Mouse (Mus musculus): ENCODE results near the gene Dnajc8. TPM values are rescaled to one million over a fixed set of nuclear protein-coding genes. Genes with fewer than 3 reads are reported as not detected.

Gene Dnajc8
- polyA plus RNA-seq, 1 experiment from 2014 or later: 228 TPM

DNA sequence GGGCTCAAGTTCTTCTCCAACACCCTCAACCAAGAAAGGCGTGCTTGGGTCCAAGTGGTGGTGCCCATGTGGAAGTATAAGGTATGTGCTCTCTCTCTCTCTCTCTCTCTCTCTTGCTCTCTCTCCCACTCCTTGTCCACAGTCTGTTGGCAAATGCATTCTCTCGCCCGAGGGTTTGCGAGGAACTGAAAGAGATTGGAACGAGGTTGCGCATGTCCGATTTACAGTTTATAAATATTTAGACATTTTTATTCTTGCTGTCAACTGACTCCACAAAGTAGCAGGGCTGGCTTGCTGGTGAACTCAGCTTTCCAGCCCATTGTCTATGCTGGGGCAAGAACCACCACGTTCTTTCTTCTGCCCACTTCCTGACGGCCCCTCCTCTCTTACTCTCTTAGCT is 35.8 kb downstream of the Dnajc8 start:
- no peak overlapping the region for H3K4me3 ChIP-seq (ENCODE audit: low read depth, low read length)
- ATAC-seq (ENCODE audit: low FRiP score): no peak
- H3K4me2 ChIP-seq: no peak overlapping the region
- peaks cover 2% of the 10 kb centered on the region; the same call in 1 of the 2 replicates for H3K9me3 ChIP-seq (ENCODE audit: control insufficient read depth, low read length)
- H3K9ac ChIP-seq (ENCODE audit: low read length): no peak overlapping the region
- H3K36me3 ChIP-seq (ENCODE audit: control insufficient read depth, insufficient read depth, low read length): no peaks in the 10 kb centered on the region
- 85% methylated on average over 9 of the region's 9 CpGs for WGBS
- no peaks in the 10 kb centered on the region for H3K4me1 ChIP-seq (ENCODE audit: control insufficient read depth, insufficient read depth, low read length)
- H3K27me3 ChIP-seq (ENCODE audit: control insufficient read depth, insufficient read depth, low read length): no peaks in the 10 kb centered on the region
- no peak overlapping the region for H3K27ac ChIP-seq (ENCODE audit: low read depth, low read length)
- DNase-seq (ENCODE audit: low spot score, missing footprints): no peak

DNA sequence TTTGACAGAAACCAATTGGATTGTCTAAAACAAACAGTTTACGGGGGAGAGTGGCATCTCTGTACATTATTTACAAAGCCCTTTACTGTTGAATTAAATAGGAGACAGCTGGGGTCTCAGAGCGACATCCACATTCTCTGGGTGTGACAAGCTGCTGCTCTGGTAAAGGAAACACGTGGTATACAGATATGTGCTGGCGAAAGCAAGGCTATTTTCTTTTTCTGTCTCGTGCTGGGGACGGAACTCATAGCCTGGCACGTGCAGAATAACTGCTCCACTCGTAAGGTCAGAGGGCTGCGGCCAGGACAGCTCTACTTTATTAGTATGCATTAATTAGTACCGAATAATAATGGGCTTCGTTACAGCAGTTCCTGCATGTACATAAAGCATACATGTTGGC is 38.0 kb downstream of the Dnajc8 start:
- H3K9ac ChIP-seq (ENCODE audit: low read length): no peak overlapping the region
- no peak overlapping the region for H3K27ac ChIP-seq (ENCODE audit: low read depth, low read length)
- WGBS: 80% methylated on average over 11 of the region's 11 CpGs
- DNase-seq (ENCODE audit: low spot score, missing footprints): no peak
- H3K4me1 ChIP-seq (ENCODE audit: control insufficient read depth, insufficient read depth, low read length): no peaks in the 10 kb centered on the region
- H3K9me3 ChIP-seq (ENCODE audit: control insufficient read depth, low read length): peaks cover 2% of the 10 kb centered on the region; the same call in 1 of the 2 replicates
- H3K4me3 ChIP-seq (ENCODE audit: low read depth, low read length): no peak overlapping the region
- no peak overlapping the region for H3K4me2 ChIP-seq
- no peaks in the 10 kb centered on the region for H3K36me3 ChIP-seq (ENCODE audit: control insufficient read depth, insufficient read depth, low read length)
- no peaks in the 10 kb centered on the region for H3K27me3 ChIP-seq (ENCODE audit: control insufficient read depth, insufficient read depth, low read length)
- ATAC-seq (ENCODE audit: low FRiP score): no peak

DNA sequence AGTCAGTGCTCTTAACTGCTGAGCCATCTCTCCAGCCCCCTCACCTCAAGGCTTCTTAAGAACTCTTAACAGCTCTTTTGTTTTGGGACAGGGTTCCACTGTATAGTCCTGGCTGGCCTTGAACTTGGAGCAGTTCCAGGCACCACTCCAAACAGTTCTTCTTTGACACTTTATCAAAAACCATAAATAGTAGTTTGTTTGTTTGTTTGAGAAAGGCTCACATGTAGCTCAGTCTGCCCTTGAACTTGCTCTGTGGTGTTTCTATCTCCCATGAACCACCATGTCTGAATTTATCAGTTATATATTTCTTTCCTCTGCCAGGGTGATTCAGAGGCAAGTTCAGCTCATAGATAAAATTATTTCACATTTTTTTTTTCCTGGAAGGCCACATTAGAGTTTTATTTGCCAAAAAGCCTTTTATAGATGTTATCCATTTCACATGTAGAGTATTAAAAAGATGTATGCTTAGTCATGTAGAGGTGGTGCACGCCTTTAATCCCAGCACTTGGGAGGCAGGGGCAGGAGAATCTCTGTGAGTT is 39.5 kb downstream of the Dnajc8 start:
- Histone ChIP-seq H3K4me2 (no peak overlapping the region), H3K36me3 (ENCODE audit: control insufficient read depth, insufficient read depth, low read length) (no peaks in the 10 kb centered on the region), H3K27me3 (ENCODE audit: control insufficient read depth, insufficient read depth, low read length) (no peaks in the 10 kb centered on the region), H3K27ac (ENCODE audit: low read depth, low read length) (no peak overlapping the region), H3K9ac (ENCODE audit: low read length) (no peak overlapping the region), H3K4me1 (ENCODE audit: control insufficient read depth, insufficient read depth, low read length) (no peaks in the 10 kb centered on the region), H3K9me3 (ENCODE audit: control insufficient read depth, low read length) (no peaks in the 10 kb centered on the region), H3K4me3 (ENCODE audit: low read depth, low read length) (no peak overlapping the region)
- WGBS: 95% methylated on average over 1 of the region's 1 CpGs
- ATAC-seq (ENCODE audit: low FRiP score) (no peak), DNase-seq (ENCODE audit: low spot score, missing footprints) (no peak)

DNA sequence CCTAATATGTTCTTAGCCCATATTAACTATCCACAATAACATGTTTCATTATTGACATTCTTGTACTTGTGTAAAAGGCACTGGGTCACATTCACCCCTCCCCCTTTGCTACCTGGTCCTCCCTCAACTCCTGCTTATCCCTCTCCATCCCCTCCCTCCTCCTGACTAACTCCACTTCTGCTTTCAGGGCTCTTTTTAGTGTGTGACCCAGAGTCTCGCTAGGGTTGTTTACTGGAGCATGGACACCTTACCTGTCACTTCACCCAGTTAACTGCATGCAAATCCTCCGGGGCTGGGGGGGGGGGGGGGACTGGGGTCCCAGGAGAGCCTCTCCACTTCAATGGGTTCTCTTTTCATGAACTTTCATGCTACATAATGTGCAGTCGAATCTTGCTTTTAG is 48.4 kb downstream of the Dnajc8 start:
- no peaks in the 10 kb centered on the region for H3K4me1 ChIP-seq (ENCODE audit: control insufficient read depth, insufficient read depth, low read length)
- DNase-seq (ENCODE audit: low spot score, missing footprints): no peak
- H3K27me3 ChIP-seq (ENCODE audit: control insufficient read depth, insufficient read depth, low read length): no peaks in the 10 kb centered on the region
- H3K9ac ChIP-seq (ENCODE audit: low read length): no peak overlapping the region
- H3K27ac ChIP-seq (ENCODE audit: low read depth, low read length): no peak overlapping the region
- no peak for ATAC-seq (ENCODE audit: low FRiP score)
- no peak overlapping the region for H3K4me2 ChIP-seq
- no peaks in the 10 kb centered on the region for H3K9me3 ChIP-seq (ENCODE audit: control insufficient read depth, low read length)
- no peaks in the 10 kb centered on the region for H3K36me3 ChIP-seq (ENCODE audit: control insufficient read depth, insufficient read depth, low read length)
- 68% methylated on average over 3 of the region's 3 CpGs for WGBS
- H3K4me3 ChIP-seq (ENCODE audit: low read depth, low read length): no peak overlapping the region

DNA sequence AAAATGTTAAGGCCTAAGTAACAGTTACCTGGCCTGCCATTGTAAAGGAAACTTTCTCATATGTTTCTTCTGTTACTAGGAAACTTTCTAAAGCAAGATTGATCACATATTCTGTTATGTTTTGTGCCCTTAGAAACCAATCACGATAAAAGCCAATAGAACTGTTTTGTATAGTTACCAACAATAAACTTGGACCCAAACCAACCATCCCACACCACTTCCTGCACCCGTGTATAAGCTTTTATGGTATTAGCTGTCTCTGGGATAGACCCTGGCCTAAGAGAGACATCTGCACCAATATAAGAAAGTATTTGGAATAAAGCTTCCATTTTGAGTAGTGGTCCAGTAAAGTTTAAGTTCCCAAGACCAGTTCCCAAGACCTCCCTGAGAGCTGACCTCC is 49.6 kb downstream of the Dnajc8 start:
- DNase-seq (ENCODE audit: low spot score, missing footprints) (no peak), ATAC-seq (ENCODE audit: low FRiP score) (no peak)
- Histone ChIP-seq H3K36me3 (ENCODE audit: control insufficient read depth, insufficient read depth, low read length) (no peaks in the 10 kb centered on the region), H3K9me3 (ENCODE audit: control insufficient read depth, low read length) (no peaks in the 10 kb centered on the region), H3K4me2 (no peak overlapping the region), H3K4me3 (ENCODE audit: low read depth, low read length) (no peak overlapping the region), H3K27me3 (ENCODE audit: control insufficient read depth, insufficient read depth, low read length) (no peaks in the 10 kb centered on the region), H3K9ac (ENCODE audit: low read length) (no peak overlapping the region), H3K27ac (ENCODE audit: low read depth, low read length) (no peak overlapping the region), H3K4me1 (ENCODE audit: control insufficient read depth, insufficient read depth, low read length) (no peaks in the 10 kb centered on the region)
- 79% methylated on average over 2 of the region's 2 CpGs for WGBS

DNA sequence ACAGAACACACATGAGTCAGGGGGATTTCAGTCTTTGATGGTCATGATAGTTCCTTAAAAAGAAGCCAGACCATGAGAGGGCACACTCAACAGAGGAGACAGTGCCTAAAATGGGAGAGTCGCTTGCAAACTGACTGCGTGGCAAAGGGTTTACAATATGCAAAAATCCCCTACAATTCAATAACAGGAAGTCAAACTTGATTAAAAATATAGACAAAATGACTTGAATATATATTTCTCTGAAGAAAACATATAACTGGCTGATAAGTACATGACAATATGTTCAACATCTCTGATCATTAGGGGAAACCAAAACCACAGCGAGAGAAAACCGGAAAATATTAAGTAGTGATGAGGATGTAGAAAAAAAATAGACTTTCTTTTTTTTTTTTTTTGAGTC is 50.9 kb downstream of the Dnajc8 start:
- no peaks in the 10 kb centered on the region for H3K27me3 ChIP-seq (ENCODE audit: control insufficient read depth, insufficient read depth, low read length)
- H3K4me3 ChIP-seq (ENCODE audit: low read depth, low read length): no peak overlapping the region
- H3K9me3 ChIP-seq (ENCODE audit: control insufficient read depth, low read length): no peaks in the 10 kb centered on the region
- DNase-seq (ENCODE audit: low spot score, missing footprints) (no peak), ATAC-seq (ENCODE audit: low FRiP score) (no peak)
- no peak overlapping the region for H3K27ac ChIP-seq (ENCODE audit: low read depth, low read length)
- H3K36me3 ChIP-seq (ENCODE audit: control insufficient read depth, insufficient read depth, low read length): no peaks in the 10 kb centered on the region
- H3K4me1 ChIP-seq (ENCODE audit: control insufficient read depth, insufficient read depth, low read length): no peaks in the 10 kb centered on the region
- H3K9ac ChIP-seq (ENCODE audit: low read length): no peak overlapping the region
- 92% methylated on average over 4 of the region's 4 CpGs for WGBS
- no peak overlapping the region for H3K4me2 ChIP-seq

DNA sequence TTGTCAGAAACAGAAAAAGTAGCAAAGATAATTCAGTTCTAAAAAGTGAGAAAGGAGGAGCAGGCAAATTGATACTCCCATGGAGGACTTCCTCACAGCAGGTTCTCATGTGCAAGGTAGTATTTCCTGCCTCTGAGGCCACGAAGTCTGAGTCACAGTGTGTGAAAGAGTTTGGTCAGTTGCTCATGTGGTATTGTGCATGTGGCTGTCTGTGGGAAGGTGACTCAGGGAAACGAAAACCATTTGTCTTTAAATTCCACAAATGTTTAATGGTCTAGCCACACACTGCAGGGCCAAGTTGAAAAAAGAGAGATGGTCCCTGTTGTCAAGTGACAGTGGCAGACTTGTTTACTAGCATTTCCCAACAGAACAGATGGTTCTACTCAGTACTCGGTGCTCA is 53.2 kb downstream of the Dnajc8 start:
- no peaks in the 10 kb centered on the region for H3K27me3 ChIP-seq (ENCODE audit: control insufficient read depth, insufficient read depth, low read length)
- ATAC-seq (ENCODE audit: low FRiP score) (no peak), DNase-seq (ENCODE audit: low spot score, missing footprints) (no peak)
- no peaks in the 10 kb centered on the region for H3K36me3 ChIP-seq (ENCODE audit: control insufficient read depth, insufficient read depth, low read length)
- no peak overlapping the region for H3K27ac ChIP-seq (ENCODE audit: low read depth, low read length)
- 83% methylated on average over 3 of the region's 3 CpGs for WGBS
- H3K9me3 ChIP-seq (ENCODE audit: control insufficient read depth, low read length): no peaks in the 10 kb centered on the region
- H3K4me3 ChIP-seq (ENCODE audit: low read depth, low read length): no peak overlapping the region
- no peak overlapping the region for H3K4me2 ChIP-seq
- no peak overlapping the region for H3K9ac ChIP-seq (ENCODE audit: low read length)
- no peaks in the 10 kb centered on the region for H3K4me1 ChIP-seq (ENCODE audit: control insufficient read depth, insufficient read depth, low read length)

DNA sequence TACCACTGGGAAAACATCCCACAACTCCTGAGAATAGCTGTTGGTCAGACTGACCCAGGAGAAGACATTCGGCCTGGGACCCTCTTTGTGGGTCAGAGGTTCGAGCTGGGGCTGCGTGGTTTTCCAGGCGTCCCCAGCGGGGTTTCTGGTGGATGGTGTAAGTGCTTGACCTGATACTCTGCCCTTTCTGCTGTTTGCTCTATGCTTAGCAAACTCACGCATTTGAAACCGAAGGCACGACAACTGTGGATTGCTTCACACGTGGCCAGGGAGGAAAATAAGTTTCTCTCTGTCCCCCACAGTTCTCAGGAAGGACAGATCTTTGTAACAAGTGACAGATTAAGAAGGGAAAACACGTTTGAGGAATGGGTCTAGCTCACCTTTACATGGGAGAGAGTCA is 55.3 kb downstream of the Dnajc8 start:
- Histone ChIP-seq H3K27me3 (ENCODE audit: control insufficient read depth, insufficient read depth, low read length) (no peaks in the 10 kb centered on the region), H3K4me3 (ENCODE audit: low read depth, low read length) (no peak overlapping the region), H3K4me2 (no peak overlapping the region), H3K27ac (ENCODE audit: low read depth, low read length) (no peak overlapping the region), H3K4me1 (ENCODE audit: control insufficient read depth, insufficient read depth, low read length) (no peaks in the 10 kb centered on the region), H3K9ac (ENCODE audit: low read length) (no peak overlapping the region), H3K36me3 (ENCODE audit: control insufficient read depth, insufficient read depth, low read length) (no peaks in the 10 kb centered on the region), H3K9me3 (ENCODE audit: control insufficient read depth, low read length) (no peaks in the 10 kb centered on the region)
- no peak for ATAC-seq (ENCODE audit: low FRiP score)
- DNase-seq (ENCODE audit: low spot score, missing footprints): peak; percentile 12
- WGBS: 84% methylated on average over 10 of the region's 10 CpGs

DNA sequence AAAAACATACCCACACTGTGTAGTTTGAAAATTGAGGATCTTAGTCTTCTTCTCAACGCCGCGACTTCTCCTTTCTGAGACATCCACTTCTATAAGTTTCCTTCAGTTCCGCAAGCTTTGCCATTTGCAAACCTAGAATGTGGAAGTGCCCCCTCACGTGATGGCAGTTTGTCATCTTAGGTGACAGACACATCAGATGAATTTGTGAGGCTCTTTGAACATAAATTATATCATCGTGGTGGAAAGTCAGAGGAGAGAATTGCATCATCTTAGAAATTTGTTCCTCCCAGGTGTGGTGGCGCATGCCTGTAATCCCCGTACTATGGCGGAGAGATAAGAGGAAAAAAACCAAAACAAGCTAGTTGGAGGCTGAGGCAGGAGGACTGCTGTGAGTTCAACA is 57.6 kb downstream of the Dnajc8 start:
- ATAC-seq (ENCODE audit: low FRiP score): no peak
- WGBS: 92% methylated on average over 9 of the region's 9 CpGs

DNA sequence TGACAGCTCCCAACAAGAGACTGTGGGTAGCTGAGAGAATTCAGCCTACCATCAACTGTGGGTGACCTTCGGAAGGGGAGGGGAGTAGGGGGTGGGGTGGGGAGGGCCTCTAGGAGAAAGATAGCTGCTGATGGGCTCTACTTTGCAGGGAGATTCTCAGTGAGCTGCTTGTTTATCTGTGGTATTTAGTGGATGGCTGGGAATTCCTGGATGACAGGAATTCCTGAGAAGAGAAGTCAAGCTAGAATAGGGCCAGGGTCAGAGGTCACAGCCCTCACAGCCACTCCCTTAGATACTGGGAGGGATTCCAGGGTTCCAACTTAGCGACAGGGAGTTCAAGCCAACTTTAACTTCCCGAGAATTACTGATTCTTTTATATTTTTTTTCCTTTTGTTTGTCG is 58.8 kb downstream of the Dnajc8 start:
- H3K27me3 ChIP-seq (ENCODE audit: control insufficient read depth, insufficient read depth, low read length): no peaks in the 10 kb centered on the region
- no peaks in the 10 kb centered on the region for H3K9me3 ChIP-seq (ENCODE audit: control insufficient read depth, low read length)
- H3K36me3 ChIP-seq (ENCODE audit: control insufficient read depth, insufficient read depth, low read length): no peaks in the 10 kb centered on the region
- no peak overlapping the region for H3K4me2 ChIP-seq
- H3K9ac ChIP-seq (ENCODE audit: low read length): no peak overlapping the region
- H3K4me3 ChIP-seq (ENCODE audit: low read depth, low read length): no peak overlapping the region
- 21% methylated on average over 4 of the region's 4 CpGs for WGBS
- DNase-seq (ENCODE audit: low spot score, missing footprints) (peak; percentile 33), ATAC-seq (ENCODE audit: low FRiP score) (no peak)
- H3K4me1 ChIP-seq (ENCODE audit: control insufficient read depth, insufficient read depth, low read length): no peaks in the 10 kb centered on the region
- no peak overlapping the region for H3K27ac ChIP-seq (ENCODE audit: low read depth, low read length)

More for the DNA sequence above, 57.6 kb downstream of the Dnajc8 start:
- Histone ChIP-seq H3K4me2 (no peak overlapping the region), H3K4me1 (ENCODE audit: control insufficient read depth, insufficient read depth, low read length) (no peaks in the 10 kb centered on the region), H3K27me3 (ENCODE audit: control insufficient read depth, insufficient read depth, low read length) (no peaks in the 10 kb centered on the region), H3K9me3 (ENCODE audit: control insufficient read depth, low read length) (no peaks in the 10 kb centered on the region), H3K27ac (ENCODE audit: low read depth, low read length) (no peak overlapping the region), H3K4me3 (ENCODE audit: low read depth, low read length) (no peak overlapping the region), H3K36me3 (ENCODE audit: control insufficient read depth, insufficient read depth, low read length) (no peaks in the 10 kb centered on the region), H3K9ac (ENCODE audit: low read length) (no peak overlapping the region)
- no peak for DNase-seq (ENCODE audit: low spot score, missing footprints)
